Mouse (Mus musculus): ENCODE results near the gene Hoxd4. TPM values are rescaled to one million over a fixed set of nuclear protein-coding genes. Genes with fewer than 3 reads are reported as not detected.

Hoxd4 gene
- polyA plus RNA-seq (2015; fragmentation: Nextera tagmentation; extraction: Ambion mirVana) = 6.9 and 7.2 TPM in 2 replicates

- Histone ChIP-seq H3K4me2 (peak within 1 kb of the TSS; percentile 69), H3K27me3 (no peaks in the 10 kb centered on the region), H3K27ac (replicated peaks) (peak within 1 kb of the TSS; percentile 100), H3K9ac (peak within 1 kb of the TSS; percentile 100), H3K4me1 (replicated peaks) (peaks cover 62% of the 10 kb centered on the region), H3K4me3 (peak within 1 kb of the TSS; percentile 99), H3K9me3 (no peaks in the 10 kb centered on the region), H3K36me3 (no peaks in the 10 kb centered on the region)
- under 1% methylated on average over 65 of the region's 65 CpGs for WGBS
- ATAC-seq (ENCODE audit: low read depth) = peak; percentile 71
These were observed at the start of gene Hoxd4, which contains the start of gene Hoxd3 for GRCm38 (mm10) chr2:74711721-74712621. Gene Hoxd4 (plus strand): TSS chr2:74711929. Gene Hoxd3 (plus strand): TSS chr2:74711927.

GRCm38 (mm10) chr2:74663291-74663925 is 48.3 kb upstream of the Hoxd4 start:
- 0 out of 2 replicates have a peak, but pooled peaks have one; percentile 60 for ATAC-seq (ENCODE audit: low read depth)

GRCm38 (mm10) chr2:74666411-74666810 is 45.3 kb upstream of the Hoxd4 start:
- Histone ChIP-seq H3K27ac (replicated peaks) (no peak overlapping the region), H3K9ac (no peak overlapping the region), H3K9me3 (no peaks in the 10 kb centered on the region), H3K27me3 (peaks cover 99% of the 10 kb centered on the region), H3K36me3 (no peaks in the 10 kb centered on the region), H3K4me3 (no peak overlapping the region), H3K4me2 (no peak overlapping the region), H3K4me1 (replicated peaks) (peaks cover 17% of the 10 kb centered on the region)
- no peak for ATAC-seq (ENCODE audit: low read depth)
- 2% methylated on average over 7 of the region's 7 CpGs for WGBS

More at GRCm38 (mm10) chr2:74663291-74663925, 48.3 kb upstream of the Hoxd4 start:
- Histone ChIP-seq H3K27me3 (peaks cover 99% of the 10 kb centered on the region), H3K4me3 (no peak overlapping the region), H3K36me3 (no peaks in the 10 kb centered on the region), H3K9me3 (no peaks in the 10 kb centered on the region), H3K9ac (no peak overlapping the region), H3K27ac (replicated peaks) (no peak overlapping the region), H3K4me1 (replicated peaks) (peaks cover 12% of the 10 kb centered on the region), H3K4me2 (no peak overlapping the region)
- 2% methylated on average over 18 of the region's 18 CpGs for WGBS

GRCm38 (mm10) chr2:74667191-74667841 is 44.4 kb upstream of the Hoxd4 start:
- under 1% methylated on average over 36 of the region's 36 CpGs for WGBS
- Histone ChIP-seq H3K27me3 (peaks cover 99% of the 10 kb centered on the region), H3K27ac (replicated peaks) (no peak overlapping the region), H3K4me2 (peak overlapping the region; percentile 50; the same call in 1 of the 2 replicates), H3K4me3 (no peak overlapping the region), H3K4me1 (replicated peaks) (peaks cover 13% of the 10 kb centered on the region), H3K36me3 (no peaks in the 10 kb centered on the region), H3K9ac (no peak overlapping the region), H3K9me3 (no peaks in the 10 kb centered on the region)
- ATAC-seq (ENCODE audit: low read depth) = no peak

GRCm38 (mm10) chr2:74667842-74668357 is 43.8 kb upstream of the Hoxd4 start, which contains the start of gene Hoxd13:
Gene Hoxd13 (plus strand): TSS chr2:74668310.
- Histone ChIP-seq H3K27me3 (peaks cover 99% of the 10 kb centered on the region), H3K36me3 (no peaks in the 10 kb centered on the region), H3K4me2 (peak within 1 kb of the TSS; percentile 50), H3K9me3 (no peaks in the 10 kb centered on the region), H3K4me3 (peak within 1 kb of the TSS; percentile 33), H3K27ac (replicated peaks) (no peak within 1 kb of the TSS), H3K4me1 (replicated peaks) (peaks cover 18% of the 10 kb centered on the region), H3K9ac (0 out of 2 replicates have a peak within 1 kb of the TSS, but pooled peaks have one; percentile 38)
- WGBS = 1% methylated on average over 36 of the region's 51 CpGs
- ATAC-seq (ENCODE audit: low read depth) = no peak

- Histone ChIP-seq H3K4me2 (peak overlapping the region; percentile 50), H3K36me3 (no peaks in the 10 kb centered on the region), H3K9me3 (no peaks in the 10 kb centered on the region), H3K27me3 (peaks cover 99% of the 10 kb centered on the region), H3K4me3 (peak overlapping the region; percentile 33), H3K4me1 (replicated peaks) (peaks cover 19% of the 10 kb centered on the region), H3K27ac (replicated peaks) (no peak overlapping the region), H3K9ac (0 out of 2 replicates have a peak overlapping the region, but pooled peaks have one; percentile 38)
- 0 out of 2 replicates have a peak, but pooled peaks have one; percentile 51 for ATAC-seq (ENCODE audit: low read depth)
- WGBS = under 1% methylated on average over 52 of the region's 74 CpGs
These were observed 43.1 kb upstream of the Hoxd4 start for GRCm38 (mm10) chr2:74668370-74669229.

- peaks cover 19% of the 10 kb centered on the region for H3K4me1 ChIP-seq (replicated peaks)
- no peaks in the 10 kb centered on the region for H3K36me3 ChIP-seq
- H3K9me3 ChIP-seq = no peaks in the 10 kb centered on the region
- H3K27me3 ChIP-seq = peaks cover 99% of the 10 kb centered on the region
- H3K4me2 ChIP-seq = no peak overlapping the region; the same call in 1 of the 2 replicates
- H3K9ac ChIP-seq = no peak overlapping the region
- H3K27ac ChIP-seq (replicated peaks) = no peak overlapping the region
- no peak for ATAC-seq (ENCODE audit: low read depth)
- 0% methylated on average over 3 of the region's 3 CpGs for WGBS
- no peak overlapping the region for H3K4me3 ChIP-seq
These were observed 42.5 kb upstream of the Hoxd4 start for GRCm38 (mm10) chr2:74669230-74669578.

- no peaks in the 10 kb centered on the region for H3K9me3 ChIP-seq
- no peak overlapping the region for H3K9ac ChIP-seq
- H3K4me2 ChIP-seq = no peak overlapping the region
- 2% methylated on average over 14 of the region's 14 CpGs for WGBS
- no peak for ATAC-seq (ENCODE audit: low read depth)
- peaks cover 99% of the 10 kb centered on the region for H3K27me3 ChIP-seq
- no peak overlapping the region for H3K27ac ChIP-seq (replicated peaks)
- H3K36me3 ChIP-seq = no peaks in the 10 kb centered on the region
- H3K4me3 ChIP-seq = no peak overlapping the region
- H3K4me1 ChIP-seq (replicated peaks) = peaks cover 19% of the 10 kb centered on the region
These were observed 42.0 kb upstream of the Hoxd4 start for GRCm38 (mm10) chr2:74669650-74670235.

GRCm38 (mm10) chr2:74670632-74671188 is 41.0 kb upstream of the Hoxd4 start:
- under 1% methylated on average over 3 of the region's 3 CpGs for whole genome bisulfite sequencing
- ATAC-seq (ENCODE audit: low read depth) = no peak

GRCm38 (mm10) chr2:74671847-74672246 is 39.9 kb upstream of the Hoxd4 start:
- no peak overlapping the region for H3K27ac ChIP-seq (replicated peaks)
- H3K4me3 ChIP-seq = no peak overlapping the region

More at GRCm38 (mm10) chr2:74670632-74671188, 41.0 kb upstream of the Hoxd4 start:
- H3K36me3 ChIP-seq = no peaks in the 10 kb centered on the region
- no peak overlapping the region for H3K4me2 ChIP-seq
- H3K27me3 ChIP-seq = peaks cover 100% of the 10 kb centered on the region
- H3K4me1 ChIP-seq (replicated peaks) = peaks cover 22% of the 10 kb centered on the region
- no peaks in the 10 kb centered on the region for H3K9me3 ChIP-seq
- H3K9ac ChIP-seq = no peak overlapping the region
- no peak overlapping the region for H3K4me3 ChIP-seq
- H3K27ac ChIP-seq (replicated peaks) = no peak overlapping the region

More at GRCm38 (mm10) chr2:74671847-74672246, 39.9 kb upstream of the Hoxd4 start:
- WGBS = 4% methylated on average over 5 of the region's 5 CpGs
- ATAC-seq (ENCODE audit: low read depth) = no peak
- Histone ChIP-seq H3K9ac (no peak overlapping the region), H3K27me3 (peaks cover 100% of the 10 kb centered on the region), H3K9me3 (no peaks in the 10 kb centered on the region), H3K4me1 (replicated peaks) (peaks cover 22% of the 10 kb centered on the region), H3K4me2 (no peak overlapping the region), H3K36me3 (no peaks in the 10 kb centered on the region)
